Mouse (Mus musculus) lung, embryonic 16.5 days (tissue): Measurements from ENCODE around the gene Kcnj5. TPM values are rescaled to one million over a fixed set of nuclear protein-coding genes. Genes with fewer than 3 reads are reported as not detected.

Source experiments
- ATAC-seq: fragments of 200-750 bp; cut with Nextera tagmentation; 2 replicates; pipeline ENCODE4 v1.8.0; 2017; ENCODE audit warnings: low read depth, mild to moderate bottlenecking, moderate library complexity
- H3K27ac ChIP-seq: fragments of 300-500 bp; sonication (generic); 2 replicates; pipeline ENCODE4 v1.5.1; 2014; ENCODE audit warnings: mild to moderate bottlenecking, control low read depth, low read length
- H3K27me3 ChIP-seq: fragments of 300-500 bp; sonication (generic); 2 replicates; pipeline ENCODE4 v1.6.1; 2014; ENCODE audit warnings: low read depth, low read length, mixed read lengths; ENCODE audit not compliant: control insufficient read depth, insufficient read depth
- H3K36me3 ChIP-seq: fragments of 300-500 bp; sonication (generic); 2 replicates; pipeline ENCODE4 v1.6.1; 2014; ENCODE audit warnings: low read length; ENCODE audit not compliant: control insufficient read depth, insufficient read depth
- H3K4me1 ChIP-seq: fragments of 300-500 bp; sonication (generic); replicated peaks from 2 replicates; pipeline ENCODE4 v1.6.1; 2014; ENCODE audit warnings: low read length, mixed read lengths; ENCODE audit not compliant: control insufficient read depth, insufficient read depth
- H3K4me2 ChIP-seq: fragments of 300-500 bp; sonication (generic); 2 replicates; pipeline ENCODE4 v1.6.1; 2014; ENCODE audit warnings: low read depth, low read length, control low read depth
- H3K4me3 ChIP-seq: fragments of 300-500 bp; sonication (generic); 2 replicates; pipeline ENCODE4 v1.5.1; 2014; ENCODE audit warnings: mild to moderate bottlenecking, low read length, control low read depth
- H3K9ac ChIP-seq: fragments of 300-500 bp; sonication (generic); 2 replicates; pipeline ENCODE4 v1.6.1; 2014; ENCODE audit warnings: low read length, control low read depth
- H3K9me3 ChIP-seq: fragments of 300-500 bp; sonication (generic); 2 replicates; pipeline ENCODE4 v1.6.1; 2016; ENCODE audit warnings: low read length; ENCODE audit not compliant: control insufficient read depth
- WGBS: fragments of 180-500 bp; shearing (Covaris S2); extraction: QIAGEN DNeasy Blood & Tissue Kit; methylation state at CpG from one replicate; pipeline ENCODE4 v1.1.7; 2014; 5-methylcytosine and 5-hydroxymethylcytosine counted together
- polyA plus RNA-seq: library from polyadenylated mRNA; unstranded; fragments of >200 nt; fragmentation: Nextera tagmentation; extraction: Ambion mirVana; gene quantifications from 2 replicates; pipeline ENCODE4 v1.2.1, GENCODE M21; 2015

Kcnj5 gene
- 1.9 and 2.7 TPM in 2 replicates for polyA plus RNA-seq

DNA sequence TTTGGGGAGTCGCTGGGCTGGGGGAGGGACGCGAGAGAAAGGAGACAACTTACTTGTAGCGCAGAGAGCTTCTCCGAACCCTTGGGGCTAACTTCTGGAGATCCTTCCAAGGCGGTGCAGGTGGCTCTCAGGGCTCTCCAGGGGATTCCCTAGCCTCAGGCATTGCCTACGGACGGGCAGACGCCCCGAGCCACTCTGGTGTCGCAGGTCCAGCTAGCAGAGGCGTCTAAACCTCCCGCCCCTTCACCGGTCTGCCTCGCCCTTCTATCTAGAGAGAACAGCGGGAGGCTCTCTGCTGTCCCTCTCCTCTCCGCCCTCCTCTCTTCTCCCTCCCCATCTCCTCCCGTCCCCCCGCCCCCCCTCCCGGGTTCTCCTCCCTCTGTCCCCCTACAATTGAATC, at the start of gene Kcnj5:
Gene Kcnj5 (minus strand): TSS at position 300 of the 400 bp plus-strand sequence.
- Histone ChIP-seq H3K9ac (peak within 1 kb of the TSS; percentile 30), H3K36me3 (no peaks in the 10 kb centered on the region), H3K4me2 (peak within 1 kb of the TSS; percentile 54), H3K27ac (no peak within 1 kb of the TSS), H3K4me3 (peak within 1 kb of the TSS; percentile 27), H3K9me3 (no peaks in the 10 kb centered on the region), H3K4me1 (peaks cover 6% of the 10 kb centered on the region), H3K27me3 (peaks cover 44% of the 10 kb centered on the region)
- WGBS: 2% methylated on average over 19 of the region's 20 CpGs
- ATAC-seq: peak; percentile 35; the same call in 1 of the 2 replicates

DNA sequence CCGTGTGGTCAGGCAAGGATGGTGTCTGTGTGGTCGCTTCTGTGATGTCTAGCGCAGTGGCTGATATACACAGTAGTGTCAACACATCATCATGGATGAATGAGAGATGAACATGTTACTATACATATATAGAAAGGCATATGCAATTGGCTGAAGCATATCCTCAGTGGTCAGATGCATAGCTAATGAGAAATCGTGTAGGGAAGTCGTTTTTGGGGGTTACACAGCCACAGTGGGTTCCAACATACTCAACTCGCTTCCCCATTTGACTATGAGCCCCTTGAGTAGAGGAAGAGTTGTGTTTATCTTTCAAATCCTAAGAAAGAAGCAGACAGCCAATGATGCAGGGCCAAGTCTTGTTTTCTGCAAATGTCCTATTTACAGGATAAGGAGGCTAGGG, 48.6 kb upstream of the Kcnj5 start:
- no peak overlapping the region for H3K4me2 ChIP-seq
- H3K27me3 ChIP-seq: no peaks in the 10 kb centered on the region
- H3K4me3 ChIP-seq: no peak overlapping the region
- no peaks in the 10 kb centered on the region for H3K9me3 ChIP-seq
- H3K4me1 ChIP-seq: no peaks in the 10 kb centered on the region
- no peak overlapping the region for H3K9ac ChIP-seq
- no peak for ATAC-seq
- H3K27ac ChIP-seq: no peak overlapping the region
- H3K36me3 ChIP-seq: no peaks in the 10 kb centered on the region
- WGBS: 71% methylated on average over 6 of the region's 6 CpGs

DNA sequence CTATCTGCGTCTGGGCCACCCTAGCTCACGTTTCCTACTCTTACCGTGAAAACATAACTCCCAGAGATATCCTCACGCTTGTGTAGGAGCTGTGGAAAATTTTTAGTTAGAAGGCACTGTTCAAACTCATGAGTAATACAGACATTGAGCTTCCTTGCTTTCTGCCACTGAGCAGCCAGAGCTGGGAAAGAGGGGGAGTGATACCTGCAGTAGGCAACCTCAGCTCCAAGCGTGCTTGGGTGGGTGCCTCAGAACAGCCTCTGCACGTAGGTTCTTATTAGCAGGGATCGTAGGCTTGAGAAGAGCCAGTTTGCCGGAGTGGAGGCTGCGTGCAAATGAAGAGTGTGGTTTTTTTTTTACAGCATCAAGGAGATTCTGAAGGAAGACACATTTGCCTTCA, 47.6 kb upstream of the Kcnj5 start:
- H3K4me1 ChIP-seq: no peaks in the 10 kb centered on the region
- WGBS: 77% methylated on average over 9 of the region's 9 CpGs
- no peaks in the 10 kb centered on the region for H3K27me3 ChIP-seq
- H3K9me3 ChIP-seq: no peaks in the 10 kb centered on the region
- no peak for ATAC-seq
- H3K4me2 ChIP-seq: no peak overlapping the region
- H3K4me3 ChIP-seq: no peak overlapping the region
- H3K9ac ChIP-seq: no peak overlapping the region
- no peak overlapping the region for H3K27ac ChIP-seq
- H3K36me3 ChIP-seq: no peaks in the 10 kb centered on the region

DNA sequence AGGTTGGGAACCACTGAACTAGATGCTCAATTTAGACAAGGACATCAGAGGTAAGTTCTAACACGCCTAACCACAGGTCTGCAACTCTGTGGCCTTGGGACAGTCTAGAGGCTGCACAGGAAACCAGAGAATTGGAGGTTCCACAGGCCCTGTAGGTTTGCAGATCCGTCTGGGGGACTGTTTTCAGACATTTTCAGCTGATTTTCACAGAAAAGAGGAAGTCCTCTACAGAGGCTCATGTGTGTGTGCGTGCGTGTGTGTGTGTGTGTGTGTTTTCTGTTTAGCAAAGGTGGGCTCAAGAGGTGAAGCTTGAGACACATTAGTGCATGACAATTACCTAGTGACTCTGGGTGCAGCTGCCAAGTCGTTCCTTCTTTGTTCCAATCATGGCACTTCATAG, 46.9 kb upstream of the Kcnj5 start:
- Histone ChIP-seq H3K9ac (no peak overlapping the region), H3K4me2 (no peak overlapping the region), H3K4me3 (no peak overlapping the region), H3K27me3 (no peaks in the 10 kb centered on the region), H3K9me3 (no peaks in the 10 kb centered on the region), H3K36me3 (no peaks in the 10 kb centered on the region), H3K4me1 (no peaks in the 10 kb centered on the region), H3K27ac (no peak overlapping the region)
- ATAC-seq: no peak
- 74% methylated on average over 5 of the region's 5 CpGs for WGBS

DNA sequence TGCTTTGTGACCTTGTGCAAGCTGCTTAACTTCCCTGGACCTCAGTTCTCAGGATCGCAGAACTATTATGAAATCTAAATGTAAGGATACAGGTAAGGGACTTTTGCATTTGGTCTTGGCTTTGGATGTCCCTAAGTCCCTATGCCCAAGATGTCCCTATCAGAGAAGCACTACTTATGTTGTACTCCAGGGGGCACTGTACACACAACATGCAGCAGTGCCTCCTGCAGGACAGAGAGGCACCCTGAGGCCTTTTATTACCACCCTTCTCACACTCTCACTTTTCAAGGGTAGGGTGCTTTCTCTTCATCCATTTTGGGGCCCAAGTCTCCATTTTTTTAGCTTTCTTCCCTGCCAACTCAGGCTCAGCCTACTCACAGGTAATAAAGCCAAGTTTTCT, 44.0 kb upstream of the Kcnj5 start:
- no peak for ATAC-seq
- Histone ChIP-seq H3K27me3 (no peaks in the 10 kb centered on the region), H3K36me3 (no peaks in the 10 kb centered on the region), H3K9me3 (no peaks in the 10 kb centered on the region), H3K4me1 (no peaks in the 10 kb centered on the region), H3K4me3 (no peak overlapping the region), H3K27ac (no peak overlapping the region), H3K9ac (no peak overlapping the region), H3K4me2 (no peak overlapping the region)
- WGBS: 89% methylated on average over 1 of the region's 1 CpGs

DNA sequence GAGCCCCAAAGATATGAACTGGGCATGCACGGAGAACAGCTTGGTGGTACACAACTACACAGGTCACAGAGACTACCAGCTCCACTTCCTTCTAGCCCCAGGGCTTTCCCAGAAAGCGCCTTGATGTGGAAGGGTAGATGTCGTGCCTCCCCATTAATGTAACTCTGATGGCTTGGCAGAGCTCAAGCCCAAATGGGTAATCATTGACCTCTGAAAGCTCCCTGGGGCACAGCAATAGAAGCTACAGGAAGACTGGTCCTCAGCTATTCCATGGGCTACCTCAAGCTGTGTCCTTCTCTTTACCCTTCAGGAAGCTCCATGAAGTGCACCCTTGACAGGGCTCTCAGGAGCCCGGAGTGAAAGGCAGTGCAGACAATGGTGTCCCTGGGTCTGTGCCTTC, 40.8 kb upstream of the Kcnj5 start:
- Histone ChIP-seq H3K4me1 (no peaks in the 10 kb centered on the region), H3K9ac (no peak overlapping the region), H3K27me3 (no peaks in the 10 kb centered on the region), H3K4me3 (no peak overlapping the region), H3K36me3 (no peaks in the 10 kb centered on the region), H3K4me2 (no peak overlapping the region), H3K9me3 (no peaks in the 10 kb centered on the region), H3K27ac (no peak overlapping the region)
- WGBS: 77% methylated on average over 4 of the region's 4 CpGs
- no peak for ATAC-seq

DNA sequence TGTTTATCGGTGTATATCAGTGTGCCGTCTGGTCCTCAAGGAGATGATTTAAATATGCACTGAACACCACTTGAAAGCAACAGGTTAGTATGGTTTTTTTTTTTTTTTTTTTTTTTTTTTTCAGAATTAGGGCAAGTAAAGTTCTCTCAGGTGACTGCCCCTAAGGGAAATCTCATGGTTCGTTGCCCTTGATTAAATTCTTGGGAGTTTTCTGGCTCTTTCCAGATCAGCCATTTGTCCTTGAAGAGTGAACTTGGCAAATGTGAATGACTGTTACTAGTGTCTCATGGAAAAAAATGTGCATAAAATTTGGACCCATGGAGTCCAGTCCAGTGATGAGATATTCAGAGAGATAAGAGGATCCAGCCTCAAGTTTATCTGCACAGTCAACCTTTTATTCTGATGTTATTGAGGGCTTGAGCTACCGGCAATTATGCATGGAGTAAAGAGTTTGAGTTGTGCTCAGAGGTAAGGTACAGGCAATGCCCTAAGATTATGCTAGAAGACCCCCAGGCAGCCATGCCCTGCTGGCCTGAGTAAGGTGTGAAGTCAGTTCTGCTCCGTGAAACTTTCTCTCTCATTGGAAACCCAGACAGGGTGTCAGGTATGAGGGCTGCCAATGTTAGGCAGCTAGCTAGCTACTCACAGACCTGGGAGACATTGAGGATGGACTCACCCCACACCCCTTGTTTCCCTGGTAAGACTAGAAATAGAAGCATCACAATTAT, 32.9 kb upstream of the Kcnj5 start:
- WGBS: 66% methylated on average over 5 of the region's 5 CpGs
- Histone ChIP-seq H3K4me2 (no peak overlapping the region), H3K9ac (no peak overlapping the region), H3K36me3 (no peaks in the 10 kb centered on the region), H3K27me3 (no peaks in the 10 kb centered on the region), H3K4me1 (no peaks in the 10 kb centered on the region), H3K4me3 (no peak overlapping the region), H3K9me3 (no peaks in the 10 kb centered on the region), H3K27ac (no peak overlapping the region)
- no peak for ATAC-seq

DNA sequence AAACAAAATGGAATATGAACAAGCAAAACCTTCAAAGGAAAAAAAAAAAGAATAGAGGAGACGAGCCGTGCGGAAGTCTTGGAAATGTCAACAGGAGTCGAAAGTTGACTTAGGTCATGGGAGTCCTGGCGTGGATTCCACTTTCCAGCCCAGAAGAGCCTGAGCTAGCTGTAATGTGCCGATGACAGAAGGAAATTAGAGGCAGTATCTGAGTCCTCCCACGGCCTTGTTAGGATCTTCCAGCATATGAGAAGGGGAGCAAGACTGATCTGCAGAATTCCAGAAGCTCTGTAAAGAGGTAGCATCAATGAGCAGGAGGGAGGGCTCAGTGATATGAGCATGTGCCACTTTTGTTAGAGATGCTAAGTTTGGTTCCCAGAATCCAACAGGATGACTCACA, 31.9 kb upstream of the Kcnj5 start:
- H3K9ac ChIP-seq: no peak overlapping the region
- no peak overlapping the region for H3K4me3 ChIP-seq
- no peak for ATAC-seq
- H3K9me3 ChIP-seq: no peaks in the 10 kb centered on the region
- 59% methylated on average over 7 of the region's 7 CpGs for WGBS
- H3K4me1 ChIP-seq: no peaks in the 10 kb centered on the region
- H3K4me2 ChIP-seq: no peak overlapping the region
- no peaks in the 10 kb centered on the region for H3K36me3 ChIP-seq
- H3K27me3 ChIP-seq: no peaks in the 10 kb centered on the region
- no peak overlapping the region for H3K27ac ChIP-seq

DNA sequence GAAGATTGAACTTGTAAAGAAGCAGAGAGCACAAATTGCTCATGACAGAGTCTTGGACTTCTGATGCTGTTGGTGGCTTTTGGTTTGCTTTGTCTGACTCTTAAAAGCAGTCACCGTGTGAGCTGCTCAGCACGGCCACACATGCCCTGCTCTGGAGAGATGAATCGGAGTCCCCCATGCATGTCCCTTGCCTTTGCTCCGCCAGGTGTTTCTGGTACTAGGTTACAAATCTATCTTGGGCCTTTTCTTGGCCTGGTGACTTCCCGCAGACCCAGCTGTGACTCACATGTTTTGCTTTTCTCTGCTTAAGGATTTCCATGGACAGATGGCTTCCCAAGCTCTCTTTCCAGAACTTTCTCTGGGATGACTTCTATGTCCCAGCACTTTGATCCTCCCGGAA, 29.5 kb upstream of the Kcnj5 start:
- no peaks in the 10 kb centered on the region for H3K27me3 ChIP-seq
- no peak overlapping the region for H3K27ac ChIP-seq
- 90% methylated on average over 6 of the region's 6 CpGs for WGBS
- no peak overlapping the region for H3K4me3 ChIP-seq
- H3K4me2 ChIP-seq: no peak overlapping the region
- no peaks in the 10 kb centered on the region for H3K4me1 ChIP-seq
- no peak overlapping the region for H3K9ac ChIP-seq
- no peaks in the 10 kb centered on the region for H3K9me3 ChIP-seq
- no peak for ATAC-seq
- no peaks in the 10 kb centered on the region for H3K36me3 ChIP-seq

DNA sequence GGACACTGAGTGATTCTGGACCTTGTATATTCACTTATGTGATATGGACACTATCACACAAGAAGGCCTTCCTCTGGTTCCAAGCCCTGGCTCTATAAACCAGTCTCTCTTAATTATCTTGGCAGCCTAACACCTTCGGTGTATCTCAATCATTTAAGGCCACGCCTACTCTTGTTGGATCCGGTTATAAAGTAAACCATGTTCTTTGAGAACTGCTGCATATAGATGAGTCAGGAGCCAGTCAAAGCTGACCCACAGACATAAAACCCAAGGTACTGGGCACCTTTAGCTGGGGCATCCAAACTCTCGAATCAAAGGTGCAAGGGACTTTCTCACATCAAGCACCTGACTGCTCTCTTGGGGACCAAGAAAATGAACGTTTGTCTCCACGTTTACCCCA, 28.1 kb upstream of the Kcnj5 start, which contains the start of gene Kcnj1:
Gene Kcnj1 (plus strand): TSS at position 292 of the 400 bp plus-strand sequence.
- WGBS: 77% methylated on average over 6 of the region's 6 CpGs

More for the DNA sequence above, 28.1 kb upstream of the Kcnj5 start, which contains the start of gene Kcnj1:
- no peak for ATAC-seq
- H3K27me3 ChIP-seq: no peaks in the 10 kb centered on the region
- H3K9me3 ChIP-seq: no peaks in the 10 kb centered on the region
- no peak within 1 kb of the TSS for H3K27ac ChIP-seq
- H3K9ac ChIP-seq: no peak within 1 kb of the TSS
- no peaks in the 10 kb centered on the region for H3K4me1 ChIP-seq
- no peak within 1 kb of the TSS for H3K4me3 ChIP-seq
- no peak within 1 kb of the TSS for H3K4me2 ChIP-seq
- H3K36me3 ChIP-seq: no peaks in the 10 kb centered on the region
